Mouse (Mus musculus): ENCODE measurements around the gene Ifna14. TPM values are rescaled to one million over a fixed set of nuclear protein-coding genes. Genes with fewer than 3 reads are reported as not detected.

Gene Ifna14
- polyA plus RNA-seq, 1 experiment from 2014 or later, result not detected

DNA sequence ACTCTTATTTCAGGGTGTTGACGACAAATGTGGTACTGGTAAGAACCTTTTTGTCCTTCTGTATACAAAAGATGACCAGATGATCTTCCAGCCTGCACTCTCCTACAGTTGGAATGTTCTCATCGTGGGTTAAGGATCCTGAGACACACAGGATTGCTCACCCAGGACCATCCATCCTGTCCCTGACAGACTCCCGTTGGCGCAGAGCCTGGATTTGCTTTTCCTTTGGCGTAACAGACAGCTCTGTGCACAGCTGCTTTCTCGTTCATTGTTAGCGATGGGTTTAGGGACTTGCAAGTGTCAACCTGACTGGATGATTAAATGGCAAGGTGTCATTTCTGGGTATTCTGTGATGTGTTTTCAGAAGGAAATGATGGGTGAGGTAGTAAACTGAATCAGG, 35.0 kb downstream of the Ifna14 start:
- Histone ChIP-seq H3K27ac (ENCODE audit: low read length) (peak overlapping the region; percentile 56; the same call in 1 of the 2 replicates), H3K4me2 (ENCODE audit: low read depth, low read length) (no peak overlapping the region; the same call in 1 of the 2 replicates), H3K4me3 (ENCODE audit: low read length) (no peak overlapping the region), H3K4me1 (replicated peaks; ENCODE audit: control insufficient read depth, insufficient read depth, low read length) (peaks cover 10% of the 10 kb centered on the region), H3K9me3 (ENCODE audit: control insufficient read depth, low read length) (no peaks in the 10 kb centered on the region), H3K27me3 (ENCODE audit: control insufficient read depth, insufficient read depth, low read depth, low read length) (no peaks in the 10 kb centered on the region), H3K9ac (ENCODE audit: low read length) (no peak overlapping the region), H3K36me3 (ENCODE audit: control insufficient read depth, insufficient read depth, low read length) (no peaks in the 10 kb centered on the region)
- peak; percentile 73 for ATAC-seq (ENCODE audit: low read depth)
- WGBS, result 27% methylated on average over 7 of the region's 7 CpGs

DNA sequence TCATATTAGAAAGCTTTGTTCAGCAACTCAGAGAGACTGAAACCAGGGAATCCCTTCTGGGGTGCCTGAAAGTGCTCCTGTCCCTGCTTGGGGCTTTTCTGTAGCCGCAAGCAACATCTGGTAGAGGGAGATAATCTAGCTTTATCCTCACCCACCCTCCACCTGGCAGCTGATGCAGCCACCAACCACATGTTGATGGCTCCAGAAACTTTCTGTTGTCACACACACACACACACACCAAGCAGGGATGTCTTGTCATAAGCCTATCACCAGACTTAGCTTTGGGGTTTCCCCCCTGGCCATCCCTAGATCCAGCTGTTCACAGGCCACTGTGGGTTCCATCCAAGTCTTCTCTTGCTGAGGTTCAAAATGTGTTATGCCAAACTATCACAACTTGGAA, 35.9 kb downstream of the Ifna14 start:
- WGBS, result 94% methylated on average over 1 of the region's 1 CpGs
- no peaks in the 10 kb centered on the region for H3K27me3 ChIP-seq (ENCODE audit: control insufficient read depth, insufficient read depth, low read depth, low read length)
- no peak overlapping the region for H3K4me2 ChIP-seq (ENCODE audit: low read depth, low read length)
- H3K9ac ChIP-seq (ENCODE audit: low read length), result no peak overlapping the region
- H3K36me3 ChIP-seq (ENCODE audit: control insufficient read depth, insufficient read depth, low read length), result no peaks in the 10 kb centered on the region
- peaks cover 10% of the 10 kb centered on the region for H3K4me1 ChIP-seq (replicated peaks; ENCODE audit: control insufficient read depth, insufficient read depth, low read length)
- no peaks in the 10 kb centered on the region for H3K9me3 ChIP-seq (ENCODE audit: control insufficient read depth, low read length)
- H3K4me3 ChIP-seq (ENCODE audit: low read length), result no peak overlapping the region
- no peak for ATAC-seq (ENCODE audit: low read depth)
- H3K27ac ChIP-seq (ENCODE audit: low read length), result no peak overlapping the region

DNA sequence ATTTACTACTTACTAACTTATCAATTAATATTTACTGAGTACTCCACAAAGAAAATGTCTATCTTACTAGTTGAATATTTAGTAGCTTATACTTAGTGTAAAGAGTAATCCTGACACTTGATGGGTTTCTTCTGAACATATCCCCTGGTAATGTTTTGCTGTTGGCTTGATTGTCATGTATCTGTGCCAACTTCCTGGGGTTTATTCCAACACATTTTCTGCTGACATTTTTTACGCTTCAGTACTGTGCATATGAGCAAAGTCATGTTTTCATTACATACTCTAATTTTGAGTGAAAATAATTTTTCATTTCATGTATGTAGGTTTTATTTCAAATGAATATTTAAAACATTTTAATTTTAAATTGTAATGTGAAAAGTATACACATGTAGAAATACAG, 36.7 kb downstream of the Ifna14 start:
- 59% methylated on average over 1 of the region's 1 CpGs for whole genome bisulfite sequencing
- no peak overlapping the region for H3K4me2 ChIP-seq (ENCODE audit: low read depth, low read length)
- no peak overlapping the region for H3K9ac ChIP-seq (ENCODE audit: low read length)
- H3K4me3 ChIP-seq (ENCODE audit: low read length), result no peak overlapping the region
- H3K36me3 ChIP-seq (ENCODE audit: control insufficient read depth, insufficient read depth, low read length), result no peaks in the 10 kb centered on the region
- H3K4me1 ChIP-seq (replicated peaks; ENCODE audit: control insufficient read depth, insufficient read depth, low read length), result peaks cover 10% of the 10 kb centered on the region
- no peaks in the 10 kb centered on the region for H3K9me3 ChIP-seq (ENCODE audit: control insufficient read depth, low read length)
- no peak overlapping the region for H3K27ac ChIP-seq (ENCODE audit: low read length)
- no peak for ATAC-seq (ENCODE audit: low read depth)
- H3K27me3 ChIP-seq (ENCODE audit: control insufficient read depth, insufficient read depth, low read depth, low read length), result no peaks in the 10 kb centered on the region

GRCm38 (mm10) chr4:88533499-88533898, 38.1 kb downstream of the Ifna14 start:
- no peaks in the 10 kb centered on the region for H3K27me3 ChIP-seq (ENCODE audit: control insufficient read depth, insufficient read depth, low read depth, low read length)
- 95% methylated on average over 2 of the region's 2 CpGs for WGBS
- H3K4me2 ChIP-seq (ENCODE audit: low read depth, low read length), result no peak overlapping the region
- no peaks in the 10 kb centered on the region for H3K9me3 ChIP-seq (ENCODE audit: control insufficient read depth, low read length)
- no peak overlapping the region for H3K27ac ChIP-seq (ENCODE audit: low read length)
- no peak overlapping the region for H3K9ac ChIP-seq (ENCODE audit: low read length)
- H3K4me1 ChIP-seq (replicated peaks; ENCODE audit: control insufficient read depth, insufficient read depth, low read length), result peaks cover 10% of the 10 kb centered on the region
- ATAC-seq (ENCODE audit: low read depth), result no peak
- H3K36me3 ChIP-seq (ENCODE audit: control insufficient read depth, insufficient read depth, low read length), result no peaks in the 10 kb centered on the region
- H3K4me3 ChIP-seq (ENCODE audit: low read length), result no peak overlapping the region

DNA sequence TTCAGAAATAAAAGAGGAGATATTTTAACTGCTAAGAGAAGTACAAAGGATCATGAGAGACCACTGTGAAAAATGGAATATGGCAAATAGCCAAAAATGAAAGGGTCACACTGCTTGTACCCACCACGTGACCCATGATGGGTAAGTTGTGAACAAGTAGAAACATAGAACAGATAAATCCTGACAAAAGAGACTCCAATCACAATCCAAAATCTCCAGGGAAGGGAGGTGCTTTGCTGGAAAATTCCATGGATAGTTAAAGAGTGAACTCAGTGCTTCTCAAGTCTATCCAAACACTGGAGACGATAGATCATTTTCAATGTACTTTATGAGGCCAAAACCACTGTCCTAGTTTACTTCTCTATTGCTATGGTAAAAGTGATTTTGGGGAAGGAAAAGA, 40.7 kb downstream of the Ifna14 start:
- no peak overlapping the region for H3K4me2 ChIP-seq (ENCODE audit: low read depth, low read length)
- H3K4me3 ChIP-seq (ENCODE audit: low read length), result no peak overlapping the region
- no peaks in the 10 kb centered on the region for H3K4me1 ChIP-seq (replicated peaks; ENCODE audit: control insufficient read depth, insufficient read depth, low read length)
- no peaks in the 10 kb centered on the region for H3K27me3 ChIP-seq (ENCODE audit: control insufficient read depth, insufficient read depth, low read depth, low read length)
- H3K9me3 ChIP-seq (ENCODE audit: control insufficient read depth, low read length), result no peaks in the 10 kb centered on the region
- no peaks in the 10 kb centered on the region for H3K36me3 ChIP-seq (ENCODE audit: control insufficient read depth, insufficient read depth, low read length)
- no peak overlapping the region for H3K9ac ChIP-seq (ENCODE audit: low read length)
- 48% methylated on average over 2 of the region's 2 CpGs for WGBS
- no peak overlapping the region for H3K27ac ChIP-seq (ENCODE audit: low read length)
- no peak for ATAC-seq (ENCODE audit: low read depth)

DNA sequence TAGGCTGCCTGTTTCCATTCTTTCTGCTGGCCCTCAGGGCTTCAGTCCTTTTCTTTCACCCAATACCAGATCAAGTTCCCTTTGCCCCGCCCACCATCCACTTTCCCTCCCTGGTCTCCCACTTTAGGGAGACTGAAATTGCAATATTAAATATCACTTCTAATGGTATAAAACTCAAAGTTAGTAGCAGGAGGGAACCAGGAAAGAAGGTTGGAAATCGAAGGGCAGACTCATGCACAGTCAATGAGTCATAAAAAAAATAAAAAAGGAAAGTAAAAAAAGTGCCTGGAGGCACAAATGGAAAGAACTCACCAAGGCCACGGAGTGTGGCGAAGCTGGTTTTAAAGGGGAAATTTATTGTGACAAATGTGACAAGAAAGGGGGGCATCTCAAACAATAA, 41.3 kb downstream of the Ifna14 start:
- Histone ChIP-seq H3K4me1 (replicated peaks; ENCODE audit: control insufficient read depth, insufficient read depth, low read length) (no peaks in the 10 kb centered on the region), H3K4me3 (ENCODE audit: low read length) (no peak overlapping the region), H3K36me3 (ENCODE audit: control insufficient read depth, insufficient read depth, low read length) (no peaks in the 10 kb centered on the region), H3K4me2 (ENCODE audit: low read depth, low read length) (no peak overlapping the region), H3K9me3 (ENCODE audit: control insufficient read depth, low read length) (no peaks in the 10 kb centered on the region), H3K27me3 (ENCODE audit: control insufficient read depth, insufficient read depth, low read depth, low read length) (no peaks in the 10 kb centered on the region), H3K9ac (ENCODE audit: low read length) (no peak overlapping the region), H3K27ac (ENCODE audit: low read length) (no peak overlapping the region)
- WGBS, result 80% methylated on average over 4 of the region's 4 CpGs
- ATAC-seq (ENCODE audit: low read depth), result no peak

DNA sequence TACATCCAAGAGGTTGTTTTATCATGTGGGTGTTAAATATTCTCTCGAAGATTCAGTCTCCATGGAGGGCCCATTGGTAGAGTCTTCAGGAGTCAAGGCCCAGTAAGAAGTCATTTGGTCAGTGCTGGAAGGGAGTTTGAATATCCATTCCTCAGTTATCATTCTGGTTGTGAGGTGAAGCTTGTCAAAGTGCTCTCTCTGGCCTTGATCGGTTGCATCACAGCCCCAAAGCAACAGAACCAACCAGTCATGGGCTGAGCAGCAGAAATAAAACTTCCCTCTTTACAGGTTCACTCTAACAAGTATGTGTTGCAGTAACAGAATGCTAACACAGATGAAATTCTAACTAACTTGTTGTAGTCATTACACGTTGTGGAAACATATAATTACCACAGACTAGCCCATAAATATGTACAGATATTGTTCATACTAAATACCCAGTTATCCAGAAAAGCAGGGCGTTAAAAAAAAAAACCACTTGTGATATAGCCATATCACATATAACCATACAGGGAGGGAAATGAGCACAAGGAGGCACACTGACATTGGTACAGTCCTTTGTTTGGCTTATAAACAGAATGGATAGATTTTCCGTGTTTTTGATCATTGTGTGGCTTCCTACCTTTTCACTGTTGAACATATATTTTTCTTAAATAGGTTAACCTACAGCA, 45.1 kb downstream of the Ifna14 start:
- Histone ChIP-seq H3K4me1 (replicated peaks; ENCODE audit: control insufficient read depth, insufficient read depth, low read length) (no peaks in the 10 kb centered on the region), H3K9me3 (ENCODE audit: control insufficient read depth, low read length) (no peaks in the 10 kb centered on the region), H3K36me3 (ENCODE audit: control insufficient read depth, insufficient read depth, low read length) (no peaks in the 10 kb centered on the region), H3K4me2 (ENCODE audit: low read depth, low read length) (no peak overlapping the region), H3K27ac (ENCODE audit: low read length) (no peak overlapping the region), H3K9ac (ENCODE audit: low read length) (no peak overlapping the region), H3K27me3 (ENCODE audit: control insufficient read depth, insufficient read depth, low read depth, low read length) (no peaks in the 10 kb centered on the region), H3K4me3 (ENCODE audit: low read length) (no peak overlapping the region)
- 76% methylated on average over 5 of the region's 5 CpGs for WGBS
- ATAC-seq (ENCODE audit: low read depth), result no peak

- no peak overlapping the region for H3K4me3 ChIP-seq (ENCODE audit: low read length)
- WGBS, result 74% methylated on average over 3 of the region's 3 CpGs
- no peak for ATAC-seq (ENCODE audit: low read depth)
- H3K9me3 ChIP-seq (ENCODE audit: control insufficient read depth, low read length), result no peaks in the 10 kb centered on the region
- no peak overlapping the region for H3K4me2 ChIP-seq (ENCODE audit: low read depth, low read length)
- no peak overlapping the region for H3K27ac ChIP-seq (ENCODE audit: low read length)
- no peaks in the 10 kb centered on the region for H3K36me3 ChIP-seq (ENCODE audit: control insufficient read depth, insufficient read depth, low read length)
- H3K4me1 ChIP-seq (replicated peaks; ENCODE audit: control insufficient read depth, insufficient read depth, low read length), result no peaks in the 10 kb centered on the region
- no peaks in the 10 kb centered on the region for H3K27me3 ChIP-seq (ENCODE audit: control insufficient read depth, insufficient read depth, low read depth, low read length)
- H3K9ac ChIP-seq (ENCODE audit: low read length), result no peak overlapping the region
Measured at GRCm38 (mm10) chr4:88525393-88525792, 46.2 kb downstream of the Ifna14 start.

DNA sequence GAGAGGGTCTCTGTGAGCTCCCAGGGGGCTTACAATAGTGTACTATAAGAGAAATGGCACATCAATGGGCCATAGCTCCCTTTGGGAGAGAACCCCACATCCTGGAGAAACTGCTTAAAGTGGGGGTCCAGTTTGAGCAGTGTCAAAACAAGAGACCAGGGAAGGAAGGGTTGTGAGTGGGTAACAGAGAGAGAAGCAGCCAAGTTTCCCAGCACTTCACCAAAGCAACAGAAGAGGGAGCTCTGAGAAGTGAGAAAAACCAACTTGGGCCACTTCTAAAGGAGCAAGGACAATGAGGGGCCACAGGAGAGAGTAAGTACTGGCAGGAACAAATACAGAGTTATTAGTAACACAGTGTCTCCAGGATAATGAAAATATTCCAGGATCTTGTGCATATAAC, 48.4 kb downstream of the Ifna14 start:
- Histone ChIP-seq H3K36me3 (ENCODE audit: control insufficient read depth, insufficient read depth, low read length) (no peaks in the 10 kb centered on the region), H3K9me3 (ENCODE audit: control insufficient read depth, low read length) (no peaks in the 10 kb centered on the region), H3K9ac (ENCODE audit: low read length) (no peak overlapping the region), H3K27ac (ENCODE audit: low read length) (no peak overlapping the region), H3K27me3 (ENCODE audit: control insufficient read depth, insufficient read depth, low read depth, low read length) (no peaks in the 10 kb centered on the region), H3K4me2 (ENCODE audit: low read depth, low read length) (no peak overlapping the region), H3K4me3 (ENCODE audit: low read length) (no peak overlapping the region), H3K4me1 (replicated peaks; ENCODE audit: control insufficient read depth, insufficient read depth, low read length) (no peaks in the 10 kb centered on the region)
- ATAC-seq (ENCODE audit: low read depth), result no peak

- 76% methylated on average over 4 of the region's 4 CpGs for WGBS
- no peaks in the 10 kb centered on the region for H3K27me3 ChIP-seq (ENCODE audit: control insufficient read depth, insufficient read depth, low read depth, low read length)
- H3K36me3 ChIP-seq (ENCODE audit: control insufficient read depth, insufficient read depth, low read length), result no peaks in the 10 kb centered on the region
- H3K9me3 ChIP-seq (ENCODE audit: control insufficient read depth, low read length), result no peaks in the 10 kb centered on the region
- H3K4me3 ChIP-seq (ENCODE audit: low read length), result no peak within 1 kb of the TSS
- ATAC-seq (ENCODE audit: low read depth), result no peak
- H3K9ac ChIP-seq (ENCODE audit: low read length), result no peak within 1 kb of the TSS
- H3K4me2 ChIP-seq (ENCODE audit: low read depth, low read length), result no peak within 1 kb of the TSS
- no peak within 1 kb of the TSS for H3K27ac ChIP-seq (ENCODE audit: low read length)
- H3K4me1 ChIP-seq (replicated peaks; ENCODE audit: control insufficient read depth, insufficient read depth, low read length), result no peaks in the 10 kb centered on the region
Measured at GRCm38 (mm10) chr4:88522674-88523073, 48.9 kb downstream of the Ifna14 start, which contains the start of gene Ifnb1. TSS of gene Ifnb1 (minus strand) at chr4:88522774.
